Mouse (Mus musculus) monocyte, adult 2 months (primary cell): ENCODE data around the gene Rrbp1.

Source experiments
- DNase-seq, 2 experiments: peaks; one replicate each; pipeline ENCODE4 v3.0.0; 2022; ENCODE audit warnings: low spot score in 2 of 2, low read depth in 1 of 2

Rrbp1 gene

DNA sequence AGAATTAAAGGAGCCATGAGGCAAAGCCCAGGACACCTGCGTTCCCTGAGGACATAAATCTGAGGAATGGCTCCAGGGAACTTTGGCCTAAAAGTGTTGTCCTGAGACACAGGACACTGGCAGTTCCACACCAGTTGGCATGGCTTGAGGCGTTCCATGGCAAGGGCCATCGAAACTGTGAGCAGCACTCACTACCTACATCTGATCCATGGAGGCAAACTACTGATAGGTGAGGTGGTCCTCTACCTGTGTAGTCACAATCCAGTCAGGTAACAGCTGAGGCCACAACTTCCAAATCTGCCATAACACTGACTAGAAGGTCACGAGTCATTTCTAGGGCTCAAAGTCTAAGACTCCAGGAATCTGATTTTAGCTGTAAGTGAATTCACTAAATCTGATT lies 55.3 kb downstream of the Rrbp1 start:
- no peak for DNase-seq

DNA sequence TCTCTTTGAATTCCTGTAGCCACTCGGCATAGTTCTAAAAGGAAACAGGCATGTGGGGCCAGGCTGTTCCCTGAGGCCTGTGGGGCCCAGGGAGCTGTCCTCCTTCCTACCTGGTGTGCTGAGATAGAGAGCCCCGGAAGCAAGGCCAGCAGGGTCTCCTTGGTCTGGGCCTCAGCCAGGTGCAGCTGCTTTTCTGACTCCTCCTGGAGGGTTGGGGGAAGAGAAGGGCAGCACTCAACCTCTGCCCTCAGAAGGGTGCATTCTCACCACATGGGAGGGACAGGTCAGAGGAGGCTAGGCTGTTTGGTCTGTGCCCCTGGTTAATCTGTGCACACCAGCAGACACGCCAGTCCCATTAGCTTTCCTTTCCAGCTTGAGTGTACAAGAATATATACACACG lies 56.1 kb downstream of the Rrbp1 start:
- DNase-seq, result no peak

DNA sequence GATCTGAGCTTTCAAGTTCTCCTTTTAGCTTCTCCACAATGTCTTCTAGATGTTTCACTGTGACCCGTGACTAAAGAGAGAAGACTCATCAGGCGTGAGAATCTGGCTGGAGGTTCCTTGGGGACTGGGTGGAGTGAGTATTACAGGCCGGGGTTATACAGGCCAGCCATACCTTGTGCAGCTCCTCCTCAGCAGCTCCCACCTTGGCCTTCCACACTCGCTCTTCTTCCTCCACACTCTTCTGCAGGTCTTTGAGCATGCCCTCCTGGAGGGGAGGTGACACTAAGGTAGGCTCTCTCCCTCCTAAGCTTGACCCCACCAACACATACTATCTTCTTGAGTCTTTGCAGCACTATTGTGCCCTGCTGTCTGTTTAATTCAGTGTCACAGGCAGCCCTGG lies 57.1 kb downstream of the Rrbp1 start:
- no peak for DNase-seq

DNA sequence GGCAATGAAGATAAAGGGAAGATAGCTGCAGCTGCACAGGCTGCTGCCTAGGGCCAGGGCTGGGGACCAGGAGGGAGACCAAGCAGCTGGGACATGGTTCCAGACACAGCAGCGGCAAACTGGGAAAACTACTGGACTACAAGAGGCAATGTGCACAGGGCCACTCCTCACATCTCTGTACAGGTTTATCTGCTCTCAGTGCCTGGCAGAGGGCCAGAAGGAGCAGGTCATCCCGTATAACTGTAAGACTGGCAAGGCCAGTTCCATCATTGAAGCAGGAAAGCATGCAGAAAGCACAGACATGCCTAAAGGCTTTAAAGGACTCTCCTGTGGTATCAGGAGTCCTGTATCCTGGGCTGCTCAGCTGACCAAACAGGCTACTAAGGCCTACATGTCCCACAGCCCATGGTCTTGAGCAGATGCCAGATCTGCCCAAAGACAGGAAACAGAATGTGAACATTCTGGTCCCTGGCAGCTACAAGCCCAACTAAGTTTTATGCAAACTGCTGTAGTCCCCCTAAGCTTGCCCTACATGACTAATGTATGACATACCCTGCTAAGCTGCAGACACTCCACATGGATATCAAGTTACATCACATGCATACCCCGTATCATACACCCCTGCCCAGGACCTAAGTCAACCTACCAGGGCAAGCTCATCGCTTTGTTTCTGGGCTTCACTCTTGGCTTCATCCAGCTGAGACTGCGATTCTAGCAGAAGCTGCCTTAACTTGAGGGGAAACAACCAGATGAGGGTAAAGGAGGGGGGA lies 59.3 kb downstream of the Rrbp1 start:
- no peak for DNase-seq

DNA sequence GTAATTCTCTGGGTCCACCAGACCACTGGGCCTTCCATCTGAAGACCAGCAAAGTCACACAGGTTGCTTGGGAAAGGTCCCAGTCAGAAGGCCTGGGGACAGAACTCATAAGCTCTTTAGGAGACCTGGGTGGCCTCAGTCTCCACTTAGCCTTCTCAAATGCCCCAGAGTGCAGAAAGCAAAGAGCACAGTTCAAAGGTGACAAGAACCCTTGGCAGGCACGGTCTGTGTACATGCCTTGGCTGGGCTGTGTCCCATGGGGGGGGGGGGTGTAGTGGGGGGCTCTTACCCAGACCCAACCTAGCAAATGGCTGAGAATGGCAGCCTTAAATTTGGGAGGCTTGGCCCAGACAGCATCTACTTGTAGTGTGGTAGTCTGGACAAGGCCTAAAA lies 60.0 kb downstream of the Rrbp1 start:
- no peak for DNase-seq

DNA sequence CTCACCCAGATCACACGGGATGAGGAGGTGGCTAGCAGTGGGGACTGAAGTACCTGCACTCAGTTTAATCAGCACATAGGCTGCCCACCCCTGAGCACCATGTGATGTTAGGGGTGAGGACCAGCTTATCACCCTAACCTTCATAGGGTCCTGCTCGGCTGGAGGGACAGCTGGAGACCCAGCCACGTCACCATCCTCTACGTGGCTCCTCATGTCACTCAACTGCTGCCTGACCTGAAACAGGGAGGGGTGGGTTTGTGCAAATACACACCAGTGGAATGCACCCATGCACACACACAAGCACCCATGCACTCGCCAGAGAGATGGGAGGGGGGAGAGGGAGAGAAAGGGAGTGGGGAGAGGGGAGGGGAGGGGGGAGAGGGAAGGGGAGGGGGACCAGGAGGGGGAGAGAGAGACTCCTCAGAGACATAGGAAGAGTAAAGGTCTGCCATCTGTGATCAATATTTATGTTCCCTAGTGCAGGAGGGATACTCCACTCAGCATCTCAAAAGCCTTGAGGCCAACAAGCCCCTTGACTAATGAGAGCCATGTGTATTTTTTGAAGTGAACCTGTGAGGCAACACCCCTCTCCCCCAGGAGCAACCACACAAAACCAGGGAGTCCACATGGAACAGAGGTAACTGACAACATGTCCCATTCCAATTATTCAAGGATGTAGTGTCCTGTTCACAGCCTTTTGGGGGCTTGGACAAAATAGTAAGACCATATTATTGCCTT lies 60.6 kb downstream of the Rrbp1 start:
- DNase-seq, result no peak

DNA sequence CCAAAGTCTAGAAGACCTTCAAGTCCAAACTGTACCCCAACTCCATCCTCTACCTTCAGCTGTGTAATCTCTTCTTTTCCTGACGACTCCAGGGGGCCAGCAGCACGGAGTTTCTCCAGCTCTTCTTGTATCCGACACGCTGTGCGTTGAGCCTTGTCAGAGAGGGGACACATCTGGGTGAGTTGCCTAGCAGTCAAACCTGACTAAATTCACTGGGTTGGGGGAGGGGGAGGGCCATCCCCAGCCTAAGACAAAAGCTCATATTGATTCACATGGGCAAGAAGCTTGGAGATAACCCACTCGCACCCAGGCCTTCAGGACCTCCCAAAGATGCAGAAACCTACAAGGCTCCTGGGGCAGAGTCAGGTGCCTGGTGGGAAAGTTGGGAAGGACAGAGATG lies 61.8 kb downstream of the Rrbp1 start:
- DNase-seq, result no peak

DNA sequence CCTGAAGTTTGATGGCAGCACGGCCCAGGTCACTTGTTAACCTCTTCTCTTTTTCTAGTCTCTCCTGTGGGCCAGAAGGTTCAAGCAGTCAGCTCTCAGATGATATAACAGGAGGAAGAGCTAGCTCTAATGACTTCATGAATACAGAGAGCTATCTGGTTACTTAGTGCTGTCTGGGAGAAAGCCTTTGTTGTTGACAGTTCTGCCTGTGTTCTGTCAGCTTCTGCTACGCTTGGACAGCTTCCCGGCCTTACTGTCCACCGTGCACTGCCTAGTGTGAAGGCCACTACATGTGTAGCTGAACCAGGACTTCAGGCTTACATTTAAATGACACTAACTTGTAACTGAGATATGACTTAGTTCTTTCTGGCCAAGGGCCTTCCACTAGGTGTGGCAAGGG lies 62.6 kb downstream of the Rrbp1 start:
- DNase-seq, result no peak

DNA sequence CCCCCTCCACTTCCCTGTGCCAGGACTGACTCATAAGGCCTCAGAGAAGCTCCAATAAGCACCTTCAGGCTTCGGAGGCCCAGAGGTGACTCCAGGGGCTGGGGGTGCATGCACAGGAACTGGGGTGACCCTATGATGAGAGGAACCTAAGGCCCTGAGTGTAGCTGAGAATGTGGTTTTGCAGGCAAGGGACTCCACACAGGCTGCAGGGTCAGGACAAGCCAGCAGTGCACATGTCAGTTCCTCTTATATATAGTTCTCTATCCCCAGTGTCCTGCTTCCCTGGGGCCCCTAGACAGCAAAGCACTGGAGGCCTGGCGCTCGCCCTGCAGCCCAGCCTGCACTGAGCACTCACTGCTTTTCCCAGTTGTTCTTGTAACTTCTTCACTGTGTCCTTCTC lies 63.1 kb downstream of the Rrbp1 start:
- DNase-seq, result no peak

DNA sequence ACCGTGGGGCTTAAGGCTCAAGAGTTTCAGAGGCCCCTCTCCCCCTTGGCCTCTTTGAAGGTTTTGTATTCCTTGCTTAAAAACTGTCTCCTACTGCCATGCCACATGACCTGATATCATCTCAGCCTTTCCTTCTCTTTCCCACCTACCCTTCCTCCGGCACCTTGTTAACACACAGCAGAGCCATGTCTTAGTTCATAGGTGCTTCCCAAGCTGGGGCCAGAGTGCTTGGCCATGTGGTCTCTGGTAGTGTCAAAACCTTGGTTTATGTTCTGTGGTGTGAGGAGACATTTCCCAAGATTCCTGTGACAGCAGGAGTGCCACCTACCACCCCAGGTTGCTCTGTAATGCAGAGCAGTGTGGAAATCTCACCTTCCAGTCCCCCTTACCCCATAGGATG lies 64.7 kb downstream of the Rrbp1 start:
- DNase-seq, result no peak

DNA sequence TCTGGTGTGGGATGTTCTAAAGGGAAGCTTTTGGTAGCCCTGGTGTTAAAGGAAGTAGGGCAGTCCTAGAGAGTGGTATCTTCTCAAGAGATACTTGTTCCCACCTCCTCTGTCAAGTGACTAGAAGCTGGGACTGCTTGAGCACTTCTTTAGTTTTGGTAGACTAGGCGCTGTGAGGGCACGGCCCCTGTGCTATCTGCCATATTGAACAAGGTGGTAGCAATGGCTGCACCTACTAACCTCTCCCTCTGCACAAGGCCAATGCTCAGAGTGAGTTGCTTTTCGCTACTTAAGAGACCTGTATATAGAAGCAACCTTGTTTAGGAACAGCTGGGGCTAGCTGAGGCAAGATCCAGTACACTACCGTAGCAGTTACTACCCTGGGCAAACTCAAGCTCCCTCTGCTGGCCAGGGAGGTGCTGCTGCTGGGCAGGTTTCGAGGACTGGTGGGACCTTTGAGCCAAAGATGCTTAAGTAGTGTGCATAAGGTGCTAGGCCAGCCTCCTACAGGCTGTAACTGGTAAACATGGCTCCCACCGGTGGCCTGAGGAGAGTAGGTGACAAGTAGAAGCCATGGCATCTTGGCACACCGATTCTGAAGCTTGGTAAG lies 65.5 kb downstream of the Rrbp1 start:
- no peak for DNase-seq

DNA sequence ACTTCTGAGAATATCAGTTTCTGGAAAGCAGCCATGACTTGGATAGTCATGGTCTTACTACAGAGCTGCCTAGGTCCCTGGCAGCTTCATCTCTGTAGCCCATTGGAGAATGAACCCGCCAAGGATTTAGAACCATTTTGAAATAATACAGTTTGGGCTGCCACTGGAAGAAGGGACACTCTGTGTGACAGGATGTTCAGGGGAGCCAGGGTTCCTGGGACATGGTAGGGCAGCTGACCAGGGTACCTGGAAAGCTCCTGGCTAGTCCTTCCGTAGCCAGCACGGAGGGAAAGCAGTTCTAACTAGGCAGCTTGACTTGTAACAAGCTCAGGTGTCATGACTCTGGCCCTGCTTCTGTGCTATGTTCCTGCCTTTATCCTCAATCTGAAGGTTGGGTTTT lies 66.3 kb downstream of the Rrbp1 start:
- no peak for DNase-seq

DNA sequence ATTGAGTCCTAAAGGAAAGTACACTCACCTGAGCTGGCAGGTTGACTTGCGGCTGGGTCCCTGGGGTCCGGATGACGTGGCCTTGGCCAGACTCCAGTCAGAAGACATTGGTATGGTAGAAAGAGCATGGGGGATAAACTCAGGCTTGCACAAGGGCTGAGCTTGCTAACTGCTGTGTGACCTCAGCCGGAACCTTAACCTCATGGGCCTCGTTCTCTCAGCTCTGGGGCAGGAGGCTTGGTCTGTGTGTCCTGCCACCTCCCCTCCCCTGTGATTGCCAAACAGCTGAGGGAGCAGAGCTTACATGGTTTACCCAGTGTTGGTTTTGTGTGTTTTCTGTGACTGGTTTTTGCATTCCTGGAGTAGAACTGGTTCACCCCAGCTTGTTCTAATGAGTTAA lies 70.7 kb downstream of the Rrbp1 start:
- no peak for DNase-seq

DNA sequence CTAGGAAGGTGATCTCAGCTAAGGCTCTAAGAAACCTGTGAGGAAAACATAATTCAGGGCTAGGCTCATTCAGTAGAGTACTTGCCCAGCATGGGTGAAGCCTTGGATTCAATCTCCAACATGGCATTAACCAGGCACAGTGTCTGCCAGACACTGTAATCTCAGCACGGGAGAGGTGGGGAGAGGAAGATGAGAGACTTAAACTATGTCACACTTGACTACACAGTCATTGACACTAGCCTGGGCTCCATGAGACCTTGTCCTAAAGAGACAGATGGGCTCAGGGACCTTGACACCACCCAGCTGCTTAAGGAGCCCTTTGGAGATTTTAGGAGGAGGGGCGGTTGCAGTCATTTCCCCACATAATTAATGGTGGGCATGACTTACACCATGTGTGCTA lies 73.2 kb downstream of the Rrbp1 start:
- DNase-seq, result no peak

DNA sequence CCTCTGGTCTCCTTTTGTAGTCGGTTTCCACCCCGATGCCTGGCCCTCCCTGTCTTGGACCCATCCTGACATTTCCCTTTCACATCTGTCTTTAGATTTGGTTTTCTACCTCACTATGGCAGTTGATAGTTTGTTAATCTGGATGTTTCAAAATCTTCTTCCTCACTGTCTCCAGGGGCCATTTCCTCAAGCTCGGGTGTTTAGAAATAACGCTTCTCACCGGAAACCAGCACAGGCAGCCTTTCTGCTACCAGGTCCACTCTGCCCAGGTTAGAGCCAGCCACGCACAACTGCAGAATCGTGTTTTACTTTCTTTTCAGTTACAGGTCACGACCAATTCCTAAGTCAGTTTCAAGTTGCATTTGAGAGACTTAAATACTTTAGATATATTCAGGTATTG lies 76.6 kb downstream of the Rrbp1 start:
- no peak for DNase-seq

DNA sequence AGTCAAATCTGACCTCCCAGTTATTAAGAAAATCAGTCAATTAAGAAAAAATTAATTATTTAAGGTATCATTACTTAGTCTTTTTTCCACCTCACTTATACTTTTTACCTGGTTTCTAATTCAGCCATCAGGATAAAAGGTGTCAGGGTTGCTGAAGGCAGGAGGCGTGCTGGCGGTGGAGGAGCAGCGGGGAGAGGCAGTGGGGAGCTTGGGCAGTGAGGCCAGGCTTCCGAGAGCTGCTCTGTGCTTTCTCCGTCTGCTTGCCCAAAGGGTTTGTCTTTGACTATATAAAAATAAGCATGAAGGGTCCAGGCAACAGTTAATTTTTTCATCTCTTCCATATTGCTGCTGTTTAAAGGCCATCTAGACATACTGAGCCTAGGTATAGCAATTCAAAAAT lies 77.5 kb downstream of the Rrbp1 start:
- no peak for DNase-seq

DNA sequence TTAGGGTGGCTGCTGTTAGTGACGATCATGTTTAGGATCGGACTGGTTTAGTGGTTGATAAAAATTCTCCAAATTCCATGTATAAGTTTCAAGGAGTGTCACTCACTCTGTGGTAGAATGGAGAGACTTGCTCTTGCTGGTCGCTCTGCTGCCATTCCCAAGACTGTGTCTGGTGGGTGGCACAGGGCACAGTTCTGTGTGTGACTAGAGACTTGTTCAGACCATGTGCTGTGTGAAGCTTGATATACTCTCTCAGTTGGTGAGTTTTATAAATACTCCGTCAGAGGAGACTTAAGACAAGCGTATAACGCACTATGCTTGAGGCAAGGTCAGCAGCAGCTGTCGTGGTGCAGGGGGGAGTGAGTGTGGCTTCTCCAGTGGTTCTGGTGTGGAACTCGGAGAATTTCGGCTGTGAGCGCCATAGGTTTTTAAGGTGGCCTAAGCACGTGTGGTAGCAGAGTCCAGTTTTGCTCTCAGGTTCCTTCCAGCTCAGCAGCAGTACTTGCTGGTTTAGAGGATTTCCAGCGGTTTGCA lies 78.7 kb downstream of the Rrbp1 start:
- DNase-seq, result no peak

DNA sequence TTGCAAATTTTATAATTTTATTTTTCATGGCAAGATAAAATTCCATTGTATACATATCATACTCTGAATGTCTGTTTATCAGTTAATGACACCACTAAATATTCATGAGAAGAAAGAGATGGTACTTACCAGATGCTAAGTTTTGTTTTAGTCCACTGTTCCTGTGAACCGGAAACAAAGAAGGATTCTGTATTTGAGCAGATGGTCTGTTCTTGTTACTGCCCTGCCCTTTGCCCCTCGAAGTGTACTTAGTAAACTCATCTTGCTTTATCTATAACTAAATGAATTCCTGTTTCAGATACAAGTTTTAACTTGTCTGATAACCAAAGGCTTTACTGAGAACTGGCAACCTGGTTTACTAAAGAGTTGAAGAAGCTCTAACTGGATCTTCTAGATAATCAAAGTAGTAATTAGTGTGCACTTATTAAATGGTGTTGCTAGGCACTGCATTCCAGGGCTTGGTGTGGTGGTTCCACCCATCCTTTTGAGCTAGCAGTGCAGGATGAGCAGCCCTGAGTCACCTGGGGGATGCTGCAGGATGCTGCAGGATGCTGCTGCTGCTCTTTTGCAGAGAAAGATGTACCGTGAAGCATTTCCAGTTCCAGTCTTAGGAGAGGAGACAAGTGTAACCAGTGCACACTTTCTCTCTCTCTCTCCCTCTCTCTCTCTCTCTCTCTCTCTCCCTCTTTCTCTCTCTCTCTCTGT lies 81.3 kb downstream of the Rrbp1 start:
- no peak for DNase-seq

DNA sequence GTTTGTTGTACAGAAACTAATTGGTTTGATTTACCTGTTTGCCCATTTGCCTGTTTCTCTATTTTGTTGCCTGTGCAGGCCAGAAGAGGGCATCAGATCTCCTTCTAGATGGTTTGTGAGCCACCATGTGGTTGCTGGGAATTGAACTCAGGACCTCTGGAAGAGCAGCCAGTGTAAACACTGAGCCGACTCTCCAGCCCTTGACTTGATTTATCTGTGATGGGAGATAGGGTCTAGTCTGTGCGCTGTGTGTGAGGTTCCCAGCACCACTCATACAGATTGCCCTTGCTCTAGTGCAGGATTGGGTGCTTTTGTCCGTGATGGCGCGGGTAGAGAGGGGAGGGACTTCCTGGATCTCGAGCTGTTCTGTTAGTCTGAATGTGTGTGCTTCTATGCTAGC lies 85.2 kb downstream of the Rrbp1 start:
- DNase-seq, result no peak

DNA sequence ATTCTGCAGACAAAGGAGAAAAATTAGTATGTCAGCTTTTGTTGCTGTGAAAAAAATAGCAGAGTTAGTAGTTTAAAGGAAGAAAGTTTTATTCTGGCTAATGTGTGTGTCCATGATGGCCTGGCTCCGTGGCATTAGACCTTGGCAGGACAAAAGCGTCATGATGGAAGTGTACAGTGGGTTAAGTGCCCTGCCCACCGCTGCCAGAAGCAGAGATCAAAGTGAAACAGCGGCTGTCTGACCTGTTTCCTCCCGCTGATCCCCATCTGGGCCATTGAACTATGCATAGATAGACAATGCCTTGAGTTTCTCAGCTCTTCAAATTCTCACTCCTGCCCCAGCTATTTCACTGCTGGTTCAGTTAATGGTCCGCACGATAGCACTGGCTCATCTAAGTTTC lies 87.0 kb downstream of the Rrbp1 start:
- no peak for DNase-seq

DNA sequence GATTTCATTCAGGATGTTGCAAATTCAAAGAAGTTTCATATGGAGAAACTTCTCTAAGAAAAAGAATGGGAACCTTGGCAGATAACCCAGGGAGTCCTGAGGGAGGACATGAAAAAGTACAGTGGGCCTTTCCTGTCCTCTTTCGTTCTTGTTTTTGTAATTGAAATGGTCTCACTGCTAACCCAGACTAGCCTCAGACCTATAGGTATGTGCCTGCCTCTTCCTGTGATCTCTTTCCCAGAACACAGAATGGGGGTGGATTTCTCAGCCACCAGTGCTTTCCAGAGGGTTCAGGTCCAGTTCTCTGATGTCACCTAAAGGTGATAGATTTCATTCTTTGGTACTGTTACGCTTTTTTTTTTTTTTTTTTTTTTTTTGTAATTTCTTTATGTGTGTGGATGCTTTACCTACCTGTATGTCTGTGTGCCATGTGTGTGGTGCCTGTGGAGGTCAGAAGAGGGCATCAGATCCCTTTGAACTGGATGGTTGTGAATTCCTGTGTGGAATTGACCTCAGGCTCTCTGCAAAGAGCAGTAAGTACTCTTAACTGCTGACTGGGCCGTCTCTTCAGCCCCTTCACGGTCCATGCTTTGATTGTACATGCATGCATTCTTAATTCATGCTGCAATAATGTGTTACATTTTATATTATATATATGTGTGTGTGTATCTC lies 92.1 kb downstream of the Rrbp1 start:
- no peak for DNase-seq
